ENCODE assay signal across 18 mouse cellular contexts in the genomic region with DNA sequence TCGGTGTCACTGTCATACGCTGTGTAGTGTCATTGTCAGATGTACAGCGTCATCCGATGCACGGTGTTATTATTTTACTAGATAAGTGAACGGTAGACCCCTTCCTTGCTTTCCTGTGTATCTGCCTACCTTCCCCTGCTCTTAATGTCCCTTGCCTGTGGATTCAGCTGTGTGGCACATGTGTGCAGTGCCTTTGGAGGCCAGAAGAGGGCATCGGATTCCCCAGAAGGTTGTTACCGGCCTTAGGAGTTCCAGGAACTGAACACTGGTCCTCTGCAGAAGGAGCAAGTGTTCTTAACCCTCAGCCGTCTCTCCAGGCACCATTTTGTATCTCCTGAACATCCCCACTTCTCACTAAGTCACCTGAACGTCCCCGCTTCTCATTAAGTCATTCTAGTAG. TPM values are rescaled to one million over a fixed set of nuclear protein-coding genes. Genes with fewer than 3 reads are reported as not detected.
DNase-seq lines count a peak whose midpoint lies in the region; TF ChIP-seq lines count a peak whose summit lies in the region.
"Had no signal": no experiment of that assay in that cellular context is flagged by ENCODE, and none has a peak within 500 bp of the region (broad histone marks: within the 10 kb centered on the region; RNA-seq: fewer than 3 reads in every experiment).

No protein-coding gene starts in this region.

- H3K27ac ChIP-seq in layer of hippocampus, adult 2 months: no peak overlapping the region
- no peak overlapping the region for H3K27ac ChIP-seq in testis, adult 2 months (ENCODE audit: control insufficient read depth, insufficient read depth, low read depth, low read length)
- no peak overlapping the region for H3K27ac ChIP-seq in bone marrow, adult 2 months (ENCODE audit: control insufficient read depth, insufficient read depth, low read depth, low read length, poor library complexity)
- H3K27ac ChIP-seq: embryonic facial prominence, embryonic 12.5 days; heart, adult 2 months; heart, embryonic 15.5 days; hindbrain, embryonic 10.5 days; kidney, embryonic 15.5 days; limb, embryonic 13.5 days; neural tube, embryonic 13.5 days had no signal

- no peak overlapping the region for H3K4me3 ChIP-seq in layer of hippocampus, adult 2 months
- no peak overlapping the region for H3K4me3 ChIP-seq in testis, adult 2 months (ENCODE audit: control insufficient read depth, low read depth, low read length)
- H3K4me3 ChIP-seq in bone marrow, adult 2 months (replicated peaks; ENCODE audit: control insufficient read depth, low read depth, low read length): no peak overlapping the region
- H3K4me3 ChIP-seq: embryonic facial prominence, embryonic 12.5 days; heart, adult 2 months; heart, embryonic 15.5 days; hindbrain, embryonic 10.5 days; kidney, embryonic 15.5 days; limb, embryonic 13.5 days; neural tube, embryonic 13.5 days had no signal

- TF ChIP-seq CTCF in layer of hippocampus, adult 2 months (conservative IDR thresholded peaks at IDR 0.05): peak; percentile 40
- peak; percentile 31; the same call in 1 of the 2 replicates for TF ChIP-seq CTCF in testis, adult 2 months (IDR thresholded peaks at IDR 0.05; ENCODE audit: control insufficient read depth, insufficient read depth, insufficient replicate concordance, low read depth, low read length)
- TF ChIP-seq CTCF in bone marrow, adult 2 months (IDR thresholded peaks at IDR 0.05; ENCODE audit: control insufficient read depth, insufficient read depth, low read length): peak; percentile 35; the same call in 1 of the 2 replicates

- H3K27me3 ChIP-seq in testis, adult 2 months (ENCODE audit: control insufficient read depth, insufficient read depth, low read length): no peaks in the 10 kb centered on the region
- H3K27me3 ChIP-seq: embryonic facial prominence, embryonic 12.5 days; heart, embryonic 15.5 days; kidney, embryonic 15.5 days; limb, embryonic 13.5 days; neural tube, embryonic 13.5 days had no signal

- no peak for TF ChIP-seq POLR2A in testis, adult 2 months (IDR thresholded peaks at IDR 0.05; ENCODE audit: control insufficient read depth, low read depth, low read length)
- TF ChIP-seq POLR2A in bone marrow, adult 2 months (IDR thresholded peaks at IDR 0.05; ENCODE audit: borderline replicate concordance, control insufficient read depth, low read depth, low read length): no peak

- H3K4me1 ChIP-seq in testis, adult 2 months (ENCODE audit: control insufficient read depth, insufficient read depth, low read length): no peaks in the 10 kb centered on the region; the same call in 1 of the 2 replicates
- no peaks in the 10 kb centered on the region for H3K4me1 ChIP-seq in bone marrow, adult 2 months (ENCODE audit: control insufficient read depth, insufficient read depth, low read length)
- H3K4me1 ChIP-seq: embryonic facial prominence, embryonic 12.5 days had no signal

- H3K36me3 ChIP-seq in testis, adult 2 months (ENCODE audit: control insufficient read depth, insufficient read depth, low read length): no peaks in the 10 kb centered on the region
- H3K36me3 ChIP-seq: heart, embryonic 15.5 days had no signal

- DNase-seq in layer of hippocampus, adult 2 months (ENCODE audit: low spot score in 2 of 2): no peak
- no peak for DNase-seq in layer of hippocampus, postnatal 14 days (ENCODE audit: low spot score in 2 of 2)
- DNase-seq in testis, postnatal 14 days (ENCODE audit: low spot score): no peak
- no peak for DNase-seq in natural killer cell, adult 2 months (ENCODE audit: low spot score in 2 of 2)
- DNase-seq in spleen, postnatal 10 days (ENCODE audit: low spot score in 2 of 2): no peak
- DNase-seq: cerebellum, postnatal 36 days; gastrocnemius, postnatal 10 days; heart, adult 2 months; right cerebral cortex, postnatal 14 days; thymus, postnatal 4 days had no signal

- WGBS in bone marrow, adult 2 months: 88% methylated on average over 11 of the region's 11 CpGs

RNA-seq across cellular contexts. Expression of a gene that starts 12.0 kb away (rescaled TPM):
- total RNA-seq in layer of hippocampus, adult 2 months (2021): 10 to 100 TPM; 41.8 to 48.0 TPM
- total RNA-seq in layer of hippocampus, postnatal 14 days (2021): 10 to 100 TPM; 45.5 to 46.8 TPM
- 5.3 and 8.9 TPM in 2 replicates for polyA plus RNA-seq in testis, adult 2 months (2012; rRNA removed)
- 3.5 and 9.1 TPM in 2 replicates for polyA plus RNA-seq in bone marrow, adult 2 months (2011; ENCODE audit: insufficient read depth, insufficient read length, low replicate concordance, missing spikeins)

RNA-seq across cellular contexts. Expression of a gene that starts 42.3 kb away (rescaled TPM):
- total RNA-seq in layer of hippocampus, adult 2 months (2021): 10 to 100 TPM; 62.3 to 62.7 TPM
- total RNA-seq in layer of hippocampus, postnatal 14 days (2021): 10 to 100 TPM; 57.1 to 62.6 TPM
- 28.2 and 32.0 TPM in 2 replicates for polyA plus RNA-seq in testis, adult 2 months (2012; rRNA removed)
- 2.2 and 2.5 TPM in 2 replicates for polyA plus RNA-seq in bone marrow, adult 2 months (2011; ENCODE audit: insufficient read depth, insufficient read length, low replicate concordance, missing spikeins)
